Mouse (Mus musculus): ENCODE measurements at regions not wholly inside any gene's neighbourhood (a gene's known extent, or its start where the extent isn't known, plus 50 kb on each side); places are given as distances from the start of the nearest gene placed in this dataset.
A peak's percentile ranks its signal among the peaks of the same experiment; 100 is the strongest.
"Not testable (repeated sequence)": the region's sequence is repeated elsewhere in the genome, so short reads cannot be mapped to it uniquely, and the experiment has no call there.

GRCm38 (mm10) chr11:91167336-91167735 lies 410.0 kb downstream of the Kif2b start:
- DNase-seq: not testable (repeated sequence)

GRCm38 (mm10) chr11:91133753-91134270 lies 443.5 kb downstream of the Kif2b start:
- DNase-seq: peak in 1 of 2 experiments; percentile 4

- no peak for DNase-seq
These were observed 444.5 kb downstream of the Kif2b start for GRCm38 (mm10) chr11:91132771-91133380.

GRCm38 (mm10) chr11:91131960-91132359 lies 443.8 kb upstream of the Tom1l1 start:
- DNase-seq: no peak

- DNase-seq: peak in 1 of 2 experiments; percentile 2
These were observed 410.0 kb upstream of the Tom1l1 start for GRCm38 (mm10) chr11:91098186-91098585.

GRCm38 (mm10) chr11:91097552-91097951 lies 409.4 kb upstream of the Tom1l1 start:
- DNase-seq: no peak

GRCm38 (mm10) chr11:91096000-91096652 lies 408.0 kb upstream of the Tom1l1 start:
- no peak for DNase-seq

- DNase-seq: no peak
These were observed 377.2 kb upstream of the Tom1l1 start for GRCm38 (mm10) chr11:91065365-91065764.

- DNase-seq: no peak
These were observed 368.9 kb upstream of the Tom1l1 start for GRCm38 (mm10) chr11:91056966-91057597.

- no peak for DNase-seq
These were observed 365.2 kb upstream of the Tom1l1 start for GRCm38 (mm10) chr11:91053321-91053720.

GRCm38 (mm10) chr11:91051646-91052045 lies 363.5 kb upstream of the Tom1l1 start:
- DNase-seq: no peak

GRCm38 (mm10) chr11:91041486-91041885 lies 353.3 kb upstream of the Tom1l1 start:
- DNase-seq: no peak

All from layer of hippocampus, postnatal 36 days (tissue).